Mouse (Mus musculus) midbrain, embryonic 14.5 days (tissue): ENCODE measurements around the gene Clmp. TPM values are rescaled to one million over a fixed set of nuclear protein-coding genes. Genes with fewer than 3 reads are reported as not detected.

Source experiments
- ATAC-seq: fragments of 200-750 bp; cut with Nextera tagmentation; 2 replicates; pipeline ENCODE4 v1.8.0; 2017; ENCODE audit warnings: moderate number of reproducible peaks, moderate library complexity; ENCODE audit not compliant: low FRiP score, low TSS enrichment
- DNase-seq: peaks from one replicate; pipeline ENCODE4 v3.0.0-alpha.2; 2015
- H3K27ac ChIP-seq: fragments of 300-500 bp; sonication (generic); replicated peaks from 2 replicates; pipeline ENCODE4 v1.5.1; 2014; ENCODE audit warnings: mild to moderate bottlenecking, low read depth, low read length, moderate library complexity
- H3K27me3 ChIP-seq: fragments of 300-500 bp; sonication (generic); 2 replicates; pipeline ENCODE4 v1.6.1; 2014; ENCODE audit warnings: low read length, control low read depth, mixed read lengths; ENCODE audit not compliant: control insufficient read depth, insufficient read depth
- H3K36me3 ChIP-seq: fragments of 300-500 bp; sonication (generic); 2 replicates; pipeline ENCODE4 v1.6.1; 2014; ENCODE audit warnings: low read length, control low read depth; ENCODE audit not compliant: control insufficient read depth, insufficient read depth
- H3K4me1 ChIP-seq: fragments of 300-500 bp; sonication (generic); 2 replicates; pipeline ENCODE4 v1.6.1; 2014; ENCODE audit warnings: mild to moderate bottlenecking, antibody characterized with exemption, low read length, control low read depth; ENCODE audit not compliant: control insufficient read depth, insufficient read depth
- H3K4me2 ChIP-seq: fragments of 300-500 bp; sonication (generic); 2 replicates; pipeline ENCODE4 v1.6.1; 2014; ENCODE audit warnings: mild to moderate bottlenecking, low read length, moderate library complexity
- H3K4me3 ChIP-seq: fragments of 300-500 bp; sonication (generic); replicated peaks from 2 replicates; pipeline ENCODE4 v1.5.1; 2014; ENCODE audit warnings: low read depth, low read length
- H3K9ac ChIP-seq: fragments of 300-500 bp; sonication (generic); replicated peaks from 2 replicates; pipeline ENCODE4 v1.6.1; 2014; ENCODE audit warnings: mild to moderate bottlenecking, low read length, moderate library complexity
- H3K9me3 ChIP-seq: fragments of 300-500 bp; sonication (generic); 2 replicates; pipeline ENCODE4 v1.6.1; 2016; ENCODE audit warnings: low read length, control low read depth, mixed read lengths; ENCODE audit not compliant: control insufficient read depth
- WGBS: fragments of 180-500 bp; shearing (Covaris S2); extraction: QIAGEN DNeasy Blood & Tissue Kit; methylation state at CpG from one replicate; pipeline ENCODE4 v1.1.7; 2014; 5-methylcytosine and 5-hydroxymethylcytosine counted together
- polyA plus RNA-seq: library from polyadenylated mRNA; unstranded; fragments of >200 nt; fragmentation: Nextera tagmentation; extraction: Ambion mirVana; gene quantifications from 2 replicates; pipeline ENCODE4 v1.2.1, GENCODE M21; 2014

The Clmp gene
- polyA plus RNA-seq, 1 experiment from 2014 or later, result 57.4 TPM

- Histone ChIP-seq H3K36me3 (no peaks in the 10 kb centered on the region), H3K27ac (no peak overlapping the region), H3K27me3 (no peaks in the 10 kb centered on the region), H3K4me1 (0 out of 2 replicates have a peak, but pooled peaks cover under 1% of the 10 kb centered on the region), H3K9me3 (no peaks in the 10 kb centered on the region), H3K4me3 (no peak overlapping the region), H3K9ac (no peak overlapping the region), H3K4me2 (no peak overlapping the region)
- no peak for DNase-seq
- 91% methylated on average over 5 of the region's 5 CpGs for WGBS
- ATAC-seq, result no peak
Observed at GRCm38 (mm10) chr9:40700253-40700652, 14.5 kb downstream of the Clmp start.

DNA sequence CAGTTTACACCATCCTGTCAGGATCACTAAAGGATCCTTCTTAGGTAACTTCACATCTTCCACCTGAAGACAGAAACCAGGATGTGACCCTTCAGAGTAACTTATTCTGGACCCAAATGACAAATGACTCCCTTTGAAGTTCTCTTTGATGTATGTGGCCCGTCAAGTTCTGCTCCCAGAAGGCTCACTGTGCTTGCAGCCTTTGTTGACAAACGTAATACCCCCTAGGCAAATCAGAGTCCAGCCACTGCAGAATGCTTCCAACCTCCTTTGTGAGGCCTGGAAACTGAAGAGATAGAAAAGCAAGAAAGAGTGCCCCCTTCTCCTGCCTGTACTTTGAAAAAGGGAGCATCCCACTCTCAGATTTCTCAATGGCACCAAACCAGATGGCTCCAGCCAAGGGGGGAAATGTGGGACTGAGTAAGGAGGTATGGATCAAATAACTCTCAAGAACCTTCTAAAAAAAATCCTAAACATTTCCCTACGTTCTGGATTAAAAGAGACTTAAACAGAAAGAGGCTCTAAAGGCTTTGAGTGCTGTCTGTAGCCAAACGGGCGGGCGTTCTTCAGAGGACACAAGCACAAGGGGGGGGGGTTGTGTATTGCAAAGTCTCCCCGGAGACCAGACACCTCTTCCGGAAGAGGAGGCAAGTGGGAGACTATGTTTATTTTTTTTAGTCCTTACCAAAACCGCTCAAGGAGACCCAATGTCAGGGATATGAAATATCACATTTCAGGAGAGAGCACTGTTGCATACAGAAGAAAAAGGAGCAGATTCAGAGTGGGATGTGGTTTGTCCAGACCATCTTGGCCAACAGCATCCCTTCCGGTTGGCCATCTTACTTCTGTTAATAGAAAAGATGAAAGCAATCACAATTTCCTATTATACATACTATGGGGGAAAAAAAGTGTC, 18.9 kb downstream of the Clmp start:
- WGBS, result 60% methylated on average over 10 of the region's 10 CpGs
- DNase-seq (peak; percentile 47), ATAC-seq (no peak)
- H3K9me3 ChIP-seq, result no peaks in the 10 kb centered on the region
- H3K27ac ChIP-seq, result peak overlapping the region; percentile 33; the same call in 1 of the 2 replicates
- no peak overlapping the region for H3K9ac ChIP-seq
- H3K36me3 ChIP-seq, result no peaks in the 10 kb centered on the region
- H3K4me3 ChIP-seq, result no peak overlapping the region
- H3K4me2 ChIP-seq, result no peak overlapping the region
- H3K27me3 ChIP-seq, result no peaks in the 10 kb centered on the region
- peaks cover 15% of the 10 kb centered on the region for H3K4me1 ChIP-seq

- ATAC-seq, result peak; percentile 52
- Histone ChIP-seq H3K9ac (no peak overlapping the region), H3K27ac (peak overlapping the region; percentile 72), H3K27me3 (no peaks in the 10 kb centered on the region), H3K4me1 (peaks cover 15% of the 10 kb centered on the region), H3K9me3 (no peaks in the 10 kb centered on the region), H3K4me2 (no peak overlapping the region), H3K4me3 (no peak overlapping the region), H3K36me3 (no peaks in the 10 kb centered on the region)
- DNase-seq, result peak; percentile 71
- 9% methylated on average over 12 of the region's 12 CpGs for WGBS
Observed at GRCm38 (mm10) chr9:40708448-40709140, 22.8 kb downstream of the Clmp start.

DNA sequence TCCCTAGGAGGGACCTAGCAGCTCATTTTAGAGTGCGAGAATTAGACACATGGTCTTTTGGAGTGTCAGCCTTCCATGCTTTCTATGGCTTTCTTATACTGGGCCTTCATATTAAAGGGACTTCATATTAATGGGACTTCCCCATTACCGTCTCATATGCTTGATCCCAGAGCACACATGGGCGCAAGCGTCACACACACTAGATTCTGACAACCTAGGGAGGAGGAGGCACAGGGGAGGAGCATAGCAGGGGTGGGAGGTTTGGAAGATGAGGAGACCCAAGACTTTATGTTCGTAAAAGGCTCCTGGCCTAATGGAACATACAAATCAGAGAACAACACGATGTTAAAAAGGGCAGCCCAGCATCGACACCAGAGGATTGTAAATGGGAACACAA, 23.4 kb downstream of the Clmp start:
- Histone ChIP-seq H3K4me2 (no peak overlapping the region), H3K27me3 (no peaks in the 10 kb centered on the region), H3K9me3 (no peaks in the 10 kb centered on the region), H3K4me3 (no peak overlapping the region), H3K4me1 (peaks cover 15% of the 10 kb centered on the region), H3K9ac (no peak overlapping the region), H3K36me3 (no peaks in the 10 kb centered on the region), H3K27ac (peak overlapping the region; percentile 72)
- 48% methylated on average over 7 of the region's 7 CpGs for WGBS
- ATAC-seq, result no peak; the same call in 1 of the 2 replicates
- DNase-seq, result no peak

DNA sequence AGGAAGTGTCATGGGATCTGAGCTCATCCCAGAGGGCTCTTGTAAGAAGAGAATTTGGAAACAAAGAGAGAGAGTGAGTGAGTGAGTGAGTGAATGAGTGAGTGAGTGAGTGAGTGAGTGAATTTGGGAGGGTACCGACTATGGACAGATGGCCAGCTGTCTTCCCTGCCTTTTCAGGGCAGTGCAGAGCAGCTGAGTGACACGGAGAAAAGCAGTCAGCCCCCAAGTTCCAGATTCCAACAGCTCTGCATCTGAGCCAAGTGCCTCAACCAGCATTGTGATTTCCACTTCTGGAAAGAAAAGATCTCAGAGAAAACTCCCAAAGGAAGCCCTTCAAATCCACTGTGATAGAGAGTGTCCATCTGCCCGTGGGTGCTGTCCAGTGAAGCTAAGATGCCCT, 23.8 kb downstream of the Clmp start:
- Histone ChIP-seq H3K4me3 (no peak overlapping the region), H3K9ac (no peak overlapping the region), H3K27ac (peak overlapping the region; percentile 72; the same call in 1 of the 2 replicates), H3K9me3 (no peaks in the 10 kb centered on the region), H3K4me1 (peaks cover 15% of the 10 kb centered on the region), H3K27me3 (no peaks in the 10 kb centered on the region), H3K4me2 (no peak overlapping the region), H3K36me3 (no peaks in the 10 kb centered on the region)
- no peak for DNase-seq
- WGBS, result 45% methylated on average over 3 of the region's 3 CpGs
- ATAC-seq, result no peak

GRCm38 (mm10) chr9:40709991-40710390, 24.2 kb downstream of the Clmp start:
- Histone ChIP-seq H3K9me3 (no peaks in the 10 kb centered on the region), H3K4me3 (no peak overlapping the region), H3K36me3 (no peaks in the 10 kb centered on the region), H3K4me2 (no peak overlapping the region), H3K27me3 (no peaks in the 10 kb centered on the region), H3K27ac (no peak overlapping the region), H3K9ac (no peak overlapping the region), H3K4me1 (peaks cover 15% of the 10 kb centered on the region)
- no peak for DNase-seq
- no peak for ATAC-seq
- 64% methylated on average over 3 of the region's 3 CpGs for WGBS

DNA sequence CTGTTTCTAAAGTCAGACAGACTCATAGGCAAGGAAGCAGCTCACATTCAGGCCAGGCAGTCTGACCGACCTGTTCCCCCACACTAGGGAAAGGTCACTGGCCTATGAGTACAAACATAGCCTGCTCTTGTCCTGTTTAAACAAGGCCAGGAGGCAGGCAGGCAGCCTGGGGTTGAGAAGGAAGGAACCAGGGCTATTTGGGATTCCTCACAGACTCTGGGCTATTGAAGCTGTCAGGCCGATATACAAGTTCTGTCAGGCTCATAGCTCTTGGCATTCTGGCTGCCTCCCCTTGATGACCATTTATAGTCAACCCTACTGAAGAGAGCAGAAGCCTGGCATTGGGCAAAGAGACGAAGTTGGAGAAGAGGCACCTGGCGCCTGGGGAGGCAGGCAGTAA, 25.9 kb downstream of the Clmp start:
- Histone ChIP-seq H3K9me3 (no peaks in the 10 kb centered on the region), H3K9ac (no peak overlapping the region), H3K4me1 (peaks cover 15% of the 10 kb centered on the region), H3K4me3 (no peak overlapping the region), H3K36me3 (no peaks in the 10 kb centered on the region), H3K27me3 (no peaks in the 10 kb centered on the region), H3K27ac (no peak overlapping the region), H3K4me2 (no peak overlapping the region)
- ATAC-seq (no peak), DNase-seq (no peak)
- 75% methylated on average over 4 of the region's 4 CpGs for WGBS

- no peaks in the 10 kb centered on the region; the same call in 1 of the 2 replicates for H3K4me1 ChIP-seq
- WGBS, result 69% methylated on average over 18 of the region's 18 CpGs
- ATAC-seq (no peak), DNase-seq (no peak)
- no peaks in the 10 kb centered on the region for H3K9me3 ChIP-seq
- no peak overlapping the region for H3K27ac ChIP-seq
- H3K4me2 ChIP-seq, result no peak overlapping the region
- no peak overlapping the region for H3K9ac ChIP-seq
- no peaks in the 10 kb centered on the region for H3K36me3 ChIP-seq
- H3K27me3 ChIP-seq, result no peaks in the 10 kb centered on the region
- no peak overlapping the region for H3K4me3 ChIP-seq
Observed at GRCm38 (mm10) chr9:40717182-40717874, 31.6 kb downstream of the Clmp start.
